Mouse (Mus musculus) lung, embryonic 15.5 days (tissue): Measurements from ENCODE around the gene Cdc14b. TPM values are rescaled to one million over a fixed set of nuclear protein-coding genes. Genes with fewer than 3 reads are reported as not detected.

ENCODE experiments used
- ATAC-seq: fragments of 200-750 bp; cut with Nextera tagmentation; 2 replicates; pipeline ENCODE4 v1.8.0; 2017; ENCODE audit warnings: moderate number of reproducible peaks, borderline replicate concordance; ENCODE audit not compliant: low FRiP score, low TSS enrichment; ENCODE audit errors: extremely low read depth
- H3K27ac ChIP-seq: fragments of 300-500 bp; sonication (generic); 2 replicates; pipeline ENCODE4 v1.5.1; 2015; ENCODE audit warnings: moderate library complexity, mild to moderate bottlenecking, inconsistent platforms
- H3K27me3 ChIP-seq: fragments of 300-500 bp; sonication (generic); 2 replicates; pipeline ENCODE4 v1.6.1; 2015; ENCODE audit warnings: inconsistent platforms
- H3K36me3 ChIP-seq: fragments of 300-500 bp; sonication (generic); 2 replicates; pipeline ENCODE4 v1.6.1; 2015; ENCODE audit warnings: inconsistent platforms
- H3K4me1 ChIP-seq: fragments of 300-500 bp; sonication (generic); 2 replicates; pipeline ENCODE4 v1.6.1; 2015; ENCODE audit warnings: inconsistent platforms
- H3K4me2 ChIP-seq: fragments of 300-500 bp; sonication (generic); 2 replicates; pipeline ENCODE4 v1.6.1; 2015; ENCODE audit warnings: inconsistent platforms, mild to moderate bottlenecking, moderate library complexity
- H3K4me3 ChIP-seq: fragments of 300-500 bp; sonication (generic); 2 replicates; pipeline ENCODE4 v1.5.1; 2015; ENCODE audit warnings: mild to moderate bottlenecking, inconsistent platforms
- H3K9ac ChIP-seq: fragments of 300-500 bp; sonication (generic); 2 replicates; pipeline ENCODE4 v1.6.1; 2015; ENCODE audit warnings: inconsistent platforms
- H3K9me3 ChIP-seq: fragments of 300-500 bp; sonication (generic); 2 replicates; pipeline ENCODE4 v1.6.1; 2016; ENCODE audit warnings: inconsistent platforms
- WGBS: fragments of 180-500 bp; shearing (Covaris S2); methylation state at CpG from one replicate; pipeline ENCODE4 v1.1.7; 2015; 5-methylcytosine and 5-hydroxymethylcytosine counted together
- polyA plus RNA-seq: library from polyadenylated mRNA; unstranded; fragments of >200 nt; fragmentation: Nextera tagmentation; extraction: Ambion mirVana; gene quantifications from 2 replicates; pipeline ENCODE4 v1.2.1, GENCODE M21; 2015

Cdc14b gene
- polyA plus RNA-seq, 1 experiment from 2014 or later, result 12.4 TPM

- Histone ChIP-seq H3K9ac (peak overlapping the region; percentile 56), H3K27ac (no peak overlapping the region), H3K36me3 (no peaks in the 10 kb centered on the region), H3K4me3 (peak overlapping the region; percentile 59), H3K9me3 (no peaks in the 10 kb centered on the region), H3K4me2 (peak overlapping the region; percentile 85), H3K27me3 (no peaks in the 10 kb centered on the region), H3K4me1 (0 out of 2 replicates have a peak, but pooled peaks cover 9% of the 10 kb centered on the region)
- WGBS, result 2% methylated on average over 24 of the region's 24 CpGs
- peak; percentile 90 for ATAC-seq
Measured at GRCm38 (mm10) chr13:64248161-64248774, 26.8 kb downstream of the Cdc14b start.

- H3K4me3 ChIP-seq, result no peak overlapping the region
- ATAC-seq, result no peak
- no peaks in the 10 kb centered on the region for H3K36me3 ChIP-seq
- H3K9ac ChIP-seq, result no peak overlapping the region
- H3K9me3 ChIP-seq, result no peaks in the 10 kb centered on the region
- H3K4me2 ChIP-seq, result no peak overlapping the region
- no peak overlapping the region for H3K27ac ChIP-seq
- 75% methylated on average over 12 of the region's 12 CpGs for WGBS
- H3K4me1 ChIP-seq, result 0 out of 2 replicates have a peak, but pooled peaks cover 9% of the 10 kb centered on the region
- no peaks in the 10 kb centered on the region for H3K27me3 ChIP-seq
Measured at GRCm38 (mm10) chr13:64246106-64246505, 29.0 kb downstream of the Cdc14b start.

- no peaks in the 10 kb centered on the region for H3K36me3 ChIP-seq
- H3K27ac ChIP-seq, result no peak overlapping the region
- 0 out of 2 replicates have a peak, but pooled peaks cover 9% of the 10 kb centered on the region for H3K4me1 ChIP-seq
- no peaks in the 10 kb centered on the region for H3K27me3 ChIP-seq
- 61% methylated on average over 4 of the region's 4 CpGs for WGBS
- H3K9ac ChIP-seq, result no peak overlapping the region
- H3K4me2 ChIP-seq, result no peak overlapping the region
- no peak for ATAC-seq
- H3K4me3 ChIP-seq, result no peak overlapping the region
- no peaks in the 10 kb centered on the region for H3K9me3 ChIP-seq
Measured at GRCm38 (mm10) chr13:64244685-64245261, 30.3 kb downstream of the Cdc14b start.

DNA sequence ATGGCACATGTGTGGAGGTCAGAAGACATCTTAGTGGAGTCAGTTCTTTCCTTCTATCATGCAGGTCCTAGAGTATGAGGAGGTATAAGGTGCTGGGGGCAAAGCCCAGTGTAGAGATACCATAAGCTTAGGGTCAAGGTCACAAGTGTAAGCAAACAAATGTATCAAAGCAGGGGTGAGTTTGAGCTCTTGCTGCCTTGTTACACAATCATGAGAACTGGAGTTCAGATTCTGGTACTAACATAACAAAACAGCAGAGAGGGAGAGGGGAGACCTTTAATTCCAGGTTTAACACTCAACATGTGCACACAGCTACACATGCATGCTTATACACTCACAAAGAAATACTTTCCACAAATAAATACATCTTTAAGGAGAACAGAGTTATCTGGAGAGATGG lies 32.4 kb downstream of the Cdc14b start:
- Histone ChIP-seq H3K4me1 (no peaks in the 10 kb centered on the region), H3K4me2 (no peak overlapping the region)

GRCm38 (mm10) chr13:64240626-64241025 lies 34.5 kb downstream of the Cdc14b start:
- Histone ChIP-seq H3K36me3 (no peaks in the 10 kb centered on the region), H3K4me3 (no peak overlapping the region), H3K9ac (no peak overlapping the region), H3K27me3 (no peaks in the 10 kb centered on the region), H3K27ac (no peak overlapping the region), H3K4me1 (0 out of 2 replicates have a peak, but pooled peaks cover under 1% of the 10 kb centered on the region), H3K9me3 (no peaks in the 10 kb centered on the region), H3K4me2 (no peak overlapping the region)
- WGBS, result 76% methylated on average over 7 of the region's 7 CpGs
- ATAC-seq, result no peak

More for the DNA sequence above, 32.4 kb downstream of the Cdc14b start:
- H3K9me3 ChIP-seq, result no peaks in the 10 kb centered on the region
- ATAC-seq, result no peak
- H3K9ac ChIP-seq, result no peak overlapping the region
- no peak overlapping the region for H3K27ac ChIP-seq
- H3K27me3 ChIP-seq, result no peaks in the 10 kb centered on the region
- no peak overlapping the region for H3K4me3 ChIP-seq
- H3K36me3 ChIP-seq, result no peaks in the 10 kb centered on the region

GRCm38 (mm10) chr13:64237681-64238157 lies 37.4 kb downstream of the Cdc14b start:
- Histone ChIP-seq H3K27ac (no peak overlapping the region), H3K9me3 (no peaks in the 10 kb centered on the region), H3K4me3 (no peak overlapping the region), H3K36me3 (no peaks in the 10 kb centered on the region), H3K9ac (no peak overlapping the region), H3K27me3 (no peaks in the 10 kb centered on the region), H3K4me1 (0 out of 2 replicates have a peak, but pooled peaks cover 5% of the 10 kb centered on the region), H3K4me2 (no peak overlapping the region)
- ATAC-seq, result no peak

DNA sequence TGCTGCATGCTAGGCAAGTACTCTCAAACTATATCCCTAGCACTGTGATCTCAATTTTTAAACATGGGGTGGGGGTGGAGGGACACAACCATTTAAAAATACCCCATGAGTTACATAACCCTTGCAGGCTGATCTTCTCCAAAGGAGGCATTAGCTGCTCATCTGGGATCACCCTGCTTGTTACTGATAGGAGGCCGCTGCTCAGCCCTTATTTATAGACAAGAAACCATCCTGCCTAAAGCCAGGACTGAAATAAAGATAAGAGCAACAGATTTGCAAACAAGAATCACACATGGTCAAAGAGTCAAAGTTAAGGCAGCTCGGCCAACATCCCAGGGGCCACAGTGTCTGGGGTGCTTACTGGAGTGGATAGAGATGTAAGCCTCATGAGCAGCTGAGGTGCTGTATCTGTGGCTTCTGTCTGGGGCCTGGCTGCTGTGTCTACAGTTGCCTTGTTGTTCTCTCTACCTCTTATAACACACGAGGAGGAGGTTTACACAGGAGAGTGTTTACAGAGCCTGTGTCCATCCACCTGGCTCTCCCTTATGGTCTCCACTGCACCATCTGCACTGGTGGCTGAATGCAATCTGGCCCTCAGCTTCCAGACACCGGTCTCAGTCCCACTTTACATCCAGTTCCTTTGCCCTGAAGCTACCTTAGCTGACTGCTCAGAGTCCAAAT lies 38.0 kb downstream of the Cdc14b start:
- no peak overlapping the region for H3K4me2 ChIP-seq
- H3K36me3 ChIP-seq, result no peaks in the 10 kb centered on the region
- no peak overlapping the region for H3K27ac ChIP-seq
- H3K4me3 ChIP-seq, result no peak overlapping the region
- H3K9ac ChIP-seq, result no peak overlapping the region
- ATAC-seq, result peak; percentile 8; the same call in 1 of the 2 replicates
- H3K9me3 ChIP-seq, result no peaks in the 10 kb centered on the region
- 40% methylated on average over 4 of the region's 4 CpGs for WGBS
- 0 out of 2 replicates have a peak, but pooled peaks cover 5% of the 10 kb centered on the region for H3K4me1 ChIP-seq
- H3K27me3 ChIP-seq, result no peaks in the 10 kb centered on the region

GRCm38 (mm10) chr13:64235777-64236176 lies 39.3 kb downstream of the Cdc14b start:
- 55% methylated on average over 3 of the region's 3 CpGs for WGBS
- Histone ChIP-seq H3K4me3 (no peak overlapping the region), H3K27me3 (no peaks in the 10 kb centered on the region), H3K4me1 (0 out of 2 replicates have a peak, but pooled peaks cover 5% of the 10 kb centered on the region), H3K4me2 (no peak overlapping the region), H3K27ac (no peak overlapping the region), H3K9ac (no peak overlapping the region), H3K36me3 (no peaks in the 10 kb centered on the region), H3K9me3 (no peaks in the 10 kb centered on the region)
- no peak for ATAC-seq

DNA sequence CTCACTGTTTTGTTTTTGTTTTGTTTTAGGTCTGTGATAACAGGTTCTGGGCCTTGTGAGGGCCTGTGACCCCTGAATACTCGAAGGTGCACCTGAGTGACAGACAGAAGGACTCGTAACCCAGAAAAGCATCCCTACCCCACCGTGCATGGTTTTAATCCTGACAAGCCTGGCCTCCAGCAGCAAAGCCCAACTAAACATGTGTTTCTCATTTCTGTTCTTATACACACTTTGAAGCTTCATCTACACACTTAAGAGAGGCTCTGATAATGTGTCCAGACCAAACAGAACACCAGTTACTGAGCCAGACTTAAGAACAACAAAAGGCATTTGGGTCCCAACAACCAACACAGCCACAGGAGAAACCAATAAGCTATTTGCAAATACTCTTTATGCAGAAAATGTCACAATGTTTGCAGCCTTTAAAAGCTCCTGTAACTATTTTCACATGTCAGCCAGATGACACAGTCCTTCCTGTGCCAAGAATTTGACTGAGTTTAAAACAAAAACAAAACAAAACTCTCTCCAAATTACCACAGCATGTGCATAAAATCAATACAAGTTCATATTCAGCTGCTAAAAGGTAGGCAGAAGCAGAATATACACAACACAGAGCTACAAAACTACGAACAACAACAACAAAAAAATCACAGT lies 39.9 kb downstream of the Cdc14b start:
- Histone ChIP-seq H3K36me3 (no peaks in the 10 kb centered on the region), H3K27me3 (no peaks in the 10 kb centered on the region), H3K9me3 (no peaks in the 10 kb centered on the region), H3K4me3 (no peak overlapping the region), H3K9ac (no peak overlapping the region), H3K4me1 (0 out of 2 replicates have a peak, but pooled peaks cover 5% of the 10 kb centered on the region), H3K4me2 (no peak overlapping the region), H3K27ac (0 out of 2 replicates have a peak overlapping the region, but pooled peaks have one; percentile 8)
- no peak for ATAC-seq
- 46% methylated on average over 4 of the region's 4 CpGs for WGBS

GRCm38 (mm10) chr13:64233139-64233538 lies 42.0 kb downstream of the Cdc14b start:
- Histone ChIP-seq H3K27me3 (no peaks in the 10 kb centered on the region), H3K4me2 (no peak overlapping the region), H3K36me3 (no peaks in the 10 kb centered on the region), H3K4me3 (no peak overlapping the region), H3K27ac (no peak overlapping the region), H3K4me1 (0 out of 2 replicates have a peak, but pooled peaks cover 5% of the 10 kb centered on the region), H3K9me3 (no peaks in the 10 kb centered on the region), H3K9ac (no peak overlapping the region)
- no peak for ATAC-seq
- WGBS, result 70% methylated on average over 4 of the region's 4 CpGs

DNA sequence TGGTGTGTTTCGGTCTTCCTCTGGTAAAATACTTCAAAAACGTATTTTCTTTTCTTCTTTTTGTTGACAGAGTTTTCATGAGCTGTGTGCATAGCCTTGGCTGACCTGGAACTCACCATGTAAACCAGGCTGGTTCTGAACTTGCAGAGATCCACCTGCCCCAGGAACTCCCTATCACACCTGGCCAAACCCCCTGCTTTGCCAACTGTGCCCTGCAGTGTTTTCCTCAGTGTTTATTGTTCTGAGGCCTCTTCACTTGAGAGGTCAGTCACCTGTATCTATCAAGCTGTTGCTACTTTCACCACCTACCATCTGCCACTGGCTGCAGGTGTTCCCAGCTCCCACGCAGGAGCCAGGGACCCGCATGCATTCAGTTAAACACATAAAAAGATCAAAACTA lies 48.4 kb downstream of the Cdc14b start:
- no peaks in the 10 kb centered on the region for H3K27me3 ChIP-seq
- no peak overlapping the region for H3K4me2 ChIP-seq
- no peaks in the 10 kb centered on the region for H3K9me3 ChIP-seq
- no peak for ATAC-seq
- H3K4me1 ChIP-seq, result no peaks in the 10 kb centered on the region
- H3K36me3 ChIP-seq, result no peaks in the 10 kb centered on the region
- H3K27ac ChIP-seq, result no peak overlapping the region
- WGBS, result 79% methylated on average over 4 of the region's 4 CpGs
- no peak overlapping the region for H3K9ac ChIP-seq
- H3K4me3 ChIP-seq, result no peak overlapping the region
